In genomic region chr16:18555235-18555935, GRCm38 (mm10) we compare ENCODE assay signal across 12 mouse cellular contexts. TPM values are rescaled to one million over a fixed set of nuclear protein-coding genes. Genes with fewer than 3 reads are reported as not detected.
A peak's percentile ranks its signal among the peaks of the same experiment; 100 is the strongest.
DNase-seq lines count a peak whose midpoint lies in the region; ATAC-seq and TF ChIP-seq lines count a peak whose summit lies in the region.
"Had no signal": no experiment of that assay in that cellular context is flagged by ENCODE, and none has a peak within 500 bp of the region (broad histone marks: within the 10 kb centered on the region; RNA-seq: fewer than 3 reads in every experiment).

No protein-coding gene starts in this region.

- no peak for TF ChIP-seq POLR2A in heart, adult 2 months (IDR thresholded peaks at IDR 0.05; ENCODE audit: insufficient read depth, low read depth, low read length)
- TF ChIP-seq POLR2A in limb, embryonic 14.5 days (IDR thresholded peaks at IDR 0.05; ENCODE audit: borderline replicate concordance, extremely low read depth, insufficient read depth, insufficient read length): no peak

- H3K4me2 ChIP-seq in limb, embryonic 14.5 days (replicated peaks; ENCODE audit: low read depth, low read length, severe bottlenecking): no peak overlapping the region

- no peaks in the 10 kb centered on the region for H3K9me3 ChIP-seq in limb, embryonic 14.5 days (ENCODE audit: control insufficient read depth, low read length)

- intact Hi-C loops in left cerebral cortex, postnatal 4 days (cut with DNase I): no loop called here
- intact Hi-C loops in heart, adult 2 months (cut with DNase I): no loop called here

- H3K9ac ChIP-seq in heart, adult 2 months (ENCODE audit: low read depth, low read length): no peak overlapping the region
- H3K9ac ChIP-seq in limb, embryonic 14.5 days (ENCODE audit: low read depth, low read length, severe bottlenecking): peak overlapping the region; percentile 18; the same call in 1 of the 2 replicates

- no peaks in the 10 kb centered on the region for H3K4me1 ChIP-seq in heart, adult 2 months (ENCODE audit: control insufficient read depth, insufficient read depth, low read length)
- H3K4me1 ChIP-seq in limb, embryonic 14.5 days (ENCODE audit: control insufficient read depth, insufficient read depth, low read length): peaks cover 17% of the 10 kb centered on the region

- peak; percentile 24 for DNase-seq in left cerebral cortex, postnatal 4 days
- DNase-seq in left cerebral cortex, adult 8-10 months (ENCODE audit: low spot score in 2 of 2): no peak
- DNase-seq in embryo, embryonic 9.5 days (ENCODE audit: extremely low spot score): peak; percentile 72
- peak; percentile 49 to 50 for DNase-seq in heart, adult 2 months
- peak; percentile 80 for DNase-seq in limb, embryonic 14.5 days (ENCODE audit: low spot score)
- no peak for DNase-seq in cerebellum, postnatal 4 days (ENCODE audit: low spot score in 2 of 2)
- DNase-seq in kidney, adult 11 months: no peak

- no peaks in the 10 kb centered on the region for H3K27me3 ChIP-seq in heart, adult 2 months (ENCODE audit: control insufficient read depth, insufficient read depth, low read length)
- no peaks in the 10 kb centered on the region for H3K27me3 ChIP-seq in limb, embryonic 14.5 days (ENCODE audit: control insufficient read depth, insufficient read depth, low read length)

- WGBS in heart, adult 2 months: 44% methylated on average over 17 of the region's 17 CpGs
- 13% methylated on average over 17 of the region's 17 CpGs for WGBS in limb, embryonic 14.5 days

- peak; percentile 12; the same call in 1 of the 2 replicates for TF ChIP-seq CTCF in heart, adult 2 months (IDR thresholded peaks at IDR 0.05)

- TF ChIP-seq EP300 in heart, adult 2 months (IDR thresholded peaks at IDR 0.05; ENCODE audit: insufficient read depth, low read depth, low read length): no peak

- no peaks in the 10 kb centered on the region for H3K36me3 ChIP-seq in heart, adult 2 months (ENCODE audit: control insufficient read depth, insufficient read depth, low read length)
- no peaks in the 10 kb centered on the region for H3K36me3 ChIP-seq in limb, embryonic 14.5 days (ENCODE audit: control insufficient read depth, insufficient read depth, low read length)

- no peaks in the 10 kb centered on the region for H3K79me2 ChIP-seq in heart, adult 2 months (replicated peaks; ENCODE audit: control insufficient read depth, insufficient read depth, low read length)

- peak; percentile 70 for ATAC-seq in limb, embryonic 14.5 days (ENCODE audit: low FRiP score, low read depth)
- ATAC-seq in erythroid progenitor cell, adult 5-6 weeks (replicated peaks; ENCODE audit: low FRiP score, poor library complexity, severe bottlenecking): no peak
- ATAC-seq: hindbrain, embryonic 16.5 days had no signal

- H3K4me3 ChIP-seq in heart, adult 2 months: no peak overlapping the region
- H3K4me3 ChIP-seq in limb, embryonic 14.5 days (replicated peaks; ENCODE audit: low read length): no peak overlapping the region
- H3K4me3 ChIP-seq: left cerebral cortex, adult 2 months had no signal

- no peak overlapping the region for H3K27ac ChIP-seq in heart, adult 2 months
- peak overlapping the region; percentile 75 for H3K27ac ChIP-seq in limb, embryonic 14.5 days (replicated peaks; ENCODE audit: low read depth, low read length)
- H3K27ac ChIP-seq: left cerebral cortex, adult 2 months had no signal

RNA-seq across cellular contexts. Expression of gene Tbx1, which starts 35.1 kb away (rescaled TPM):
- total RNA-seq in left cerebral cortex, postnatal 4 days (2021): 1 to 10 TPM; 1.2 TPM
- 1 to 10 TPM; 1.0 to 2.1 (median 1.6) TPM for total RNA-seq in left cerebral cortex, adult 8-10 months (2022)
- 1 to 10 TPM in 1 of 2 experiments, under 1 TPM in 1; 0.68 to 1.1 TPM for total RNA-seq in heart, adult 2 months (2021)
- 0.91 and 1.3 TPM in 2 replicates for polyA plus RNA-seq in heart, adult 2 months (2012; rRNA removed)
- 12.1 and 16.0 TPM in 2 replicates for polyA plus RNA-seq in limb, embryonic 14.5 days (2012; rRNA removed)
- 8.0 and 8.7 TPM in 2 replicates for polyA plus RNA-seq in limb, embryonic 14.5 days (2014; fragmentation: Nextera tagmentation; extraction: Ambion mirVana)
- total RNA-seq in erythroid progenitor cell, adult 5-6 weeks (2015; ENCODE audit: low replicate concordance): not detected in 2 replicates
- total RNA-seq in erythroid progenitor cell, adult 5-6 weeks (2017; ENCODE audit: low replicate concordance): not detected in 2 replicates
- total RNA-seq: common myeloid progenitor, adult 5-6 weeks; megakaryocyte, adult 5-6 weeks had no signal

RNA-seq across cellular contexts. Expression of gene Rtl10, which starts 56.7 kb away (rescaled TPM):
- total RNA-seq in left cerebral cortex, postnatal 4 days (2021): 10 to 100 TPM; 11.7 to 11.9 TPM
- 1 to 10 TPM; 6.4 to 7.8 (median 7.6) TPM for total RNA-seq in left cerebral cortex, adult 8-10 months (2022)
- 1 to 10 TPM; 3.4 to 3.9 TPM for total RNA-seq in heart, adult 2 months (2021)
- 3.1 and 3.4 TPM in 2 replicates for polyA plus RNA-seq in heart, adult 2 months (2012; rRNA removed)
- polyA plus RNA-seq in limb, embryonic 14.5 days (2012; rRNA removed): 16.6 and 22.0 TPM in 2 replicates
- 4.3 and 4.5 TPM in 2 replicates for polyA plus RNA-seq in limb, embryonic 14.5 days (2014; fragmentation: Nextera tagmentation; extraction: Ambion mirVana)
- total RNA-seq in erythroid progenitor cell, adult 5-6 weeks (2015; ENCODE audit: low replicate concordance): 2.9 and 5.0 TPM in 2 replicates
- 1.0 and 3.0 TPM in 2 replicates for total RNA-seq in erythroid progenitor cell, adult 5-6 weeks (2017; ENCODE audit: low replicate concordance)

RNA-seq across cellular contexts. Expression of gene Gnb1l, which starts 56.9 kb away (rescaled TPM):
- 1 to 10 TPM; 9.0 to 9.2 TPM for total RNA-seq in left cerebral cortex, postnatal 4 days (2021)
- total RNA-seq in left cerebral cortex, adult 8-10 months (2022): 1 to 10 TPM; 4.9 to 5.7 (median 5.3) TPM
- total RNA-seq in heart, adult 2 months (2021): 1 to 10 TPM; 5.3 to 7.4 TPM
- 5.5 and 8.5 TPM in 2 replicates for polyA plus RNA-seq in heart, adult 2 months (2012; rRNA removed)
- 16.1 and 19.0 TPM in 2 replicates for polyA plus RNA-seq in limb, embryonic 14.5 days (2012; rRNA removed)
- polyA plus RNA-seq in limb, embryonic 14.5 days (2014; fragmentation: Nextera tagmentation; extraction: Ambion mirVana): 20.2 and 23.2 TPM in 2 replicates
- total RNA-seq in erythroid progenitor cell, adult 5-6 weeks (2015; ENCODE audit: low replicate concordance): 17.2 and 18.7 TPM in 2 replicates
- 1.2 TPM in 1 of 2 replicates, not detected in the other for total RNA-seq in erythroid progenitor cell, adult 5-6 weeks (2017; ENCODE audit: low replicate concordance)

Comparison
In these comparisons a context has a peak if more than half of its experiments do, and no peak if none do; other contexts are left out.
1. DNase-seq: peak in left cerebral cortex, postnatal 4 days (single experiment), embryo, embryonic 9.5 days (single experiment), heart, adult 2 months (2 of 2) and limb, embryonic 14.5 days (single experiment); none in left cerebral cortex, adult 8-10 months (0 of 2), cerebellum, postnatal 4 days (0 of 2) and kidney, adult 11 months (single experiment).